ENCODE assay signal across 10 mouse cellular contexts in genomic region chr7:73424705-73425104, GRCm38 (mm10). TPM values are rescaled to one million over a fixed set of nuclear protein-coding genes. Genes with fewer than 3 reads are reported as not detected.
A peak's percentile ranks its signal among the peaks of the same experiment; 100 is the strongest.
DNase-seq lines count a peak whose midpoint lies in the region; ATAC-seq and TF ChIP-seq lines count a peak whose summit lies in the region.
"Had no signal": no experiment of that assay in that cellular context is flagged by ENCODE, and none has a peak within 500 bp of the region (broad histone marks: within the 10 kb centered on the region; RNA-seq: fewer than 3 reads in every experiment).

No protein-coding gene starts in this region.

- intact Hi-C loops in left cerebral cortex, adult 2 months (cut with DNase I): loop anchor here (5.0 kb wide), 1 partner anchor 397 kb away; no protein-coding TSS in a partner anchor
- intact Hi-C loops in left cerebral cortex, postnatal 14 days (cut with DNase I): no loop called here

- no peak overlapping the region for H3K4me3 ChIP-seq in left cerebral cortex, adult 2 months
- H3K4me3 ChIP-seq in embryonic facial prominence, embryonic 10.5 days: no peak overlapping the region
- H3K4me3 ChIP-seq in midbrain, embryonic 16.5 days (ENCODE audit: low read depth, low read length): no peak overlapping the region
- H3K4me3 ChIP-seq: liver, embryonic 15.5 days had no signal

- ATAC-seq in midbrain, embryonic 16.5 days: 0 out of 2 replicates have a peak, but pooled peaks have one; percentile 16
- ATAC-seq in inflammation-experienced regulatory T-cells, adult 6 months: no peak

- H3K4me1 ChIP-seq in embryonic facial prominence, embryonic 10.5 days: peaks cover 44% of the 10 kb centered on the region
- H3K4me1 ChIP-seq in midbrain, embryonic 16.5 days (ENCODE audit: control insufficient read depth, insufficient read depth, low read length): peaks cover 16% of the 10 kb centered on the region; the same call in 1 of the 2 replicates
- H3K4me1 ChIP-seq: liver, embryonic 15.5 days had no signal

- no peak for DNase-seq in left cerebral cortex, adult 2 months (ENCODE audit: extremely low spot score in 1 of 2, low spot score in 2 of 2)
- no peak for DNase-seq in left cerebral cortex, postnatal 14 days (ENCODE audit: low spot score in 2 of 2)
- DNase-seq in embryonic facial prominence, embryonic 10.5 days (ENCODE audit: low spot score): no peak
- DNase-seq in heart, postnatal 4 days: peak; percentile 66
- DNase-seq in adrenal gland, postnatal 36 days: no peak
- DNase-seq in yolk sac, embryonic 10.5 days (ENCODE audit: low spot score): no peak

- H3K36me3 ChIP-seq in embryonic facial prominence, embryonic 10.5 days (replicated peaks): peaks cover 59% of the 10 kb centered on the region
- peaks cover 14% of the 10 kb centered on the region for H3K36me3 ChIP-seq in midbrain, embryonic 16.5 days (ENCODE audit: control insufficient read depth, insufficient read depth, low read length)

- TF ChIP-seq CTCF in left cerebral cortex, adult 2 months (IDR thresholded peaks at IDR 0.05): no peak

- H3K9me3 ChIP-seq in embryonic facial prominence, embryonic 10.5 days: no peaks in the 10 kb centered on the region
- no peaks in the 10 kb centered on the region for H3K9me3 ChIP-seq in midbrain, embryonic 16.5 days (replicated peaks; ENCODE audit: control insufficient read depth, low read length, poor library complexity, severe bottlenecking)
- H3K9me3 ChIP-seq: liver, embryonic 15.5 days had no signal

- peak overlapping the region; percentile 55; the same call in 1 of the 2 replicates for H3K27ac ChIP-seq in left cerebral cortex, adult 2 months
- H3K27ac ChIP-seq in embryonic facial prominence, embryonic 10.5 days (replicated peaks): peak overlapping the region; percentile 14; the same call in 1 of the 2 replicates
- peak overlapping the region; percentile 61 for H3K27ac ChIP-seq in midbrain, embryonic 16.5 days (ENCODE audit: low read length)
- H3K27ac ChIP-seq: liver, embryonic 15.5 days had no signal

- no peaks in the 10 kb centered on the region for H3K27me3 ChIP-seq in embryonic facial prominence, embryonic 10.5 days (replicated peaks; ENCODE audit: low read depth, poor library complexity, severe bottlenecking)
- no peaks in the 10 kb centered on the region for H3K27me3 ChIP-seq in midbrain, embryonic 16.5 days (ENCODE audit: control insufficient read depth, insufficient read depth, low read depth, low read length)
- H3K27me3 ChIP-seq: liver, embryonic 15.5 days had no signal

- H3K9ac ChIP-seq in midbrain, embryonic 16.5 days (ENCODE audit: low read depth, low read length): no peak overlapping the region
- H3K9ac ChIP-seq: liver, embryonic 15.5 days had no signal

- H3K4me2 ChIP-seq in midbrain, embryonic 16.5 days (ENCODE audit: low read length): no peak overlapping the region
- H3K4me2 ChIP-seq: liver, embryonic 15.5 days had no signal

- 60% methylated on average over 3 of the region's 3 CpGs for WGBS in embryonic facial prominence, embryonic 10.5 days
- WGBS in midbrain, embryonic 16.5 days: 44% methylated on average over 3 of the region's 3 CpGs

RNA-seq across cellular contexts. Expression of gene Rgma, which starts 49.4 kb away (rescaled TPM):
- 10 to 100 TPM; 52.3 to 54.6 TPM for total RNA-seq in left cerebral cortex, adult 2 months (2021)
- 100 to 1,000 TPM in 1 of 2 experiments, 10 to 100 TPM in 1; 84.6 to 103 TPM for total RNA-seq in left cerebral cortex, postnatal 14 days (2021)
- 23.4 and 26.5 TPM in 2 replicates for polyA plus RNA-seq in embryonic facial prominence, embryonic 10.5 days (2016; fragmentation: Nextera tagmentation; extraction: Ambion mirVana)
- 10 to 100 TPM; 36.1 to 38.8 TPM for total RNA-seq in heart, postnatal 4 days (2021)
- 38.4 and 38.6 TPM in 2 replicates for polyA plus RNA-seq in midbrain, embryonic 16.5 days (2015; fragmentation: Nextera tagmentation; extraction: Ambion mirVana)
- total RNA-seq in adrenal gland, postnatal 36 days (2021): 10 to 100 TPM; 10.9 to 13.7 TPM
- polyA plus RNA-seq in inflammation-experienced regulatory T-cells, adult 6 months (2017; shearing (Covaris generic)): not detected
- total RNA-seq: MEL had no signal
